ENCODE assay signal across 8 mouse cellular contexts in the genomic region with DNA sequence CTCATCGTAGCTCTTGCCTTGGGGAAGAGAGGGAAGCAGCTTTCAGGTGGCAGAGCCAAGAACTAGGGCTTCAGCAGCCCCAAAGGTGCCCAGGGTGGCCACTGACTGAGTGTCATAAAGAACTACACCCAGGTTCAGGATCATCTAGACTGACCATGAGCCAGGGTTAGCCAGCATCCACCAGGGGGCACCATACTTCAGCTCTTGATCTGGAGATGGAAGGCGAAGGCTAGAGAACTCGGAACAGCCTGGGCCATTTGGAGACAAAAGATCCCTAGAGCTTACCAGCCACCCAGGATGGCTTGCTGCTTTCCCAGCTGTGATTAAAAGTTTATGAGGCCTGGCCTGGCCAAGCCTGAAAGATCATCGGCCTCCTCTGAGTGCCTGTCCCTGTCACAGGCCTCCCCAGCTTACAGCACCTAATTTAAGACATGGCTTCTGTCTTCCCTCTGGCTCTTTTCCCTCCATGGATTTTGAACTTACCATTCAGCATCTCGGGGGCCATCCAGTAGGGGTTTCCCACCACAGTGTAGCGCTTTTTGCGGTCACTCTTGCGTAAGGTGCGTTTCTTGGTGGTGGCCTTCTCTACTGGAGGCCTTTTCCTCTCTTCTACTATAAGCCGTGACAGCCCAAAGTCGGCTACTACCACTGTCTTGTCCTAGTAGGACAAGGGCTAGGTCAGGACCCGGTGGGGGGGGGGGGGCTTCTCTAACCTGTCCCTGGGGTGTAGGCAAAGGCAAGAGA. TPM values are rescaled to one million over a fixed set of nuclear protein-coding genes. Genes with fewer than 3 reads are reported as not detected.
DNase-seq lines count a peak whose midpoint lies in the region; ATAC-seq lines count a peak whose summit lies in the region.

No protein-coding gene starts in this region.

- ATAC-seq in megakaryocyte-erythroid progenitor cell, adult 5-6 weeks (replicated peaks; ENCODE audit: low FRiP score, low TSS enrichment, poor library complexity, severe bottlenecking), result peak; percentile 80

- intact Hi-C loops in gastrocnemius, postnatal 14 days (cut with DNase I; ENCODE audit: low total_unique reads), result loop anchor here (5.0 kb wide), 1 partner anchor 65 kb away; no protein-coding TSS in a partner anchor

- peak; percentile 82 to 94 for DNase-seq in adrenal gland, adult (ENCODE audit: inconsistent age in 2 of 2, low spot score in 1 of 2)
- peak; percentile 95 for DNase-seq in embryo, embryonic 10 days (ENCODE audit: low spot score)
- peak; percentile 88 for DNase-seq in gastrocnemius, postnatal 14 days
- peak; percentile 89 for DNase-seq in induced T-regulatory cell, adult 2 months (ENCODE audit: low read depth)
- DNase-seq in left cerebral cortex, adult 8-10 months (ENCODE audit: low spot score in 2 of 2), result peak; percentile 58 to 69
- peak; percentile 87 for DNase-seq in right cerebral cortex, postnatal 14 days
- DNase-seq in urinary bladder, postnatal 4 days (ENCODE audit: low spot score in 2 of 2), result peak; percentile 73 to 91

RNA-seq across cellular contexts. Expression of a gene that starts 17.1 kb away (rescaled TPM):
- 10 to 100 TPM; 10.4 to 13.0 TPM for total RNA-seq in gastrocnemius, postnatal 14 days (2021)
- total RNA-seq in left cerebral cortex, adult 8-10 months (2022), result 10 to 100 TPM; 40.3 to 44.5 (median 42.4) TPM
- total RNA-seq in megakaryocyte-erythroid progenitor cell, adult 5-6 weeks (2014; fragmentation: Nextera tagmentation), result 8.3 and 20.5 TPM in 2 replicates
- 17.5 and 28.1 TPM in 2 replicates for total RNA-seq in megakaryocyte-erythroid progenitor cell, adult 5-6 weeks (2017)

RNA-seq across cellular contexts. Expression of a gene that starts 58.6 kb away (rescaled TPM):
- total RNA-seq in gastrocnemius, postnatal 14 days (2021), result 10 to 100 TPM; 11.8 to 12.8 TPM
- 10 to 100 TPM; 53.4 to 57.4 (median 54.1) TPM for total RNA-seq in left cerebral cortex, adult 8-10 months (2022)
- 89.5 and 92.4 TPM in 2 replicates for total RNA-seq in megakaryocyte-erythroid progenitor cell, adult 5-6 weeks (2014; fragmentation: Nextera tagmentation)
- 64.2 and 78.3 TPM in 2 replicates for total RNA-seq in megakaryocyte-erythroid progenitor cell, adult 5-6 weeks (2017)

Comparison
In these comparisons a context has a peak if more than half of its experiments do, and no peak if none do; other contexts are left out.
1. Peak in every context shown above with its lines: DNase-seq and ATAC-seq.